Mouse (Mus musculus) heart, postnatal 0 days (tissue): ENCODE data around the gene Susd1. TPM values are rescaled to one million over a fixed set of nuclear protein-coding genes. Genes with fewer than 3 reads are reported as not detected.

ENCODE experiments used
- ATAC-seq: fragments of 200-750 bp; cut with Nextera tagmentation; 2 replicates; pipeline ENCODE4 v1.8.0; 2017; ENCODE audit warnings: low read depth, moderate number of reproducible peaks, moderate library complexity; ENCODE audit not compliant: insufficient read depth
- DNase-seq: peaks from one replicate; pipeline ENCODE4 v3.0.0-alpha.2; 2016; ENCODE audit warnings: low spot score
- H3K27ac ChIP-seq: fragments of 300-500 bp; sonication (generic); 2 replicates; pipeline ENCODE4 v1.5.1; 2014; ENCODE audit warnings: low read depth, mild to moderate bottlenecking
- H3K27me3 ChIP-seq: fragments of 300-500 bp; sonication (generic); 2 replicates; pipeline ENCODE4 v1.6.1; 2014; ENCODE audit warnings: low read length, mixed read lengths; ENCODE audit not compliant: control insufficient read depth, insufficient read depth
- H3K36me3 ChIP-seq: fragments of 300-500 bp; sonication (generic); replicated peaks from 2 replicates; pipeline ENCODE4 v1.6.1; 2014; ENCODE audit warnings: low read length, mixed read lengths; ENCODE audit not compliant: control insufficient read depth, insufficient read depth
- H3K4me1 ChIP-seq: fragments of 300-500 bp; sonication (generic); 2 replicates; pipeline ENCODE4 v1.6.1; 2014; ENCODE audit warnings: antibody characterized with exemption; ENCODE audit not compliant: control insufficient read depth, insufficient read depth
- H3K4me2 ChIP-seq: fragments of 300-500 bp; sonication (generic); 2 replicates; pipeline ENCODE4 v1.6.1; 2014; ENCODE audit warnings: low read depth, mild to moderate bottlenecking, low read length, moderate library complexity
- H3K4me3 ChIP-seq: fragments of 300-500 bp; sonication (generic); 2 replicates; pipeline ENCODE4 v1.5.1; 2014; ENCODE audit warnings: low read depth, low read length
- H3K9ac ChIP-seq: fragments of 300-500 bp; sonication (generic); replicated peaks from 2 replicates; pipeline ENCODE4 v1.6.1; 2014; ENCODE audit warnings: low read depth, low read length, mixed read lengths
- H3K9me3 ChIP-seq: fragments of 300-500 bp; sonication (generic); replicated peaks from 2 replicates; pipeline ENCODE4 v1.6.1; 2016; ENCODE audit warnings: low read length; ENCODE audit not compliant: control insufficient read depth
- CTCF ChIP-seq: IDR thresholded peaks from 2 replicates; pipeline ENCODE4 v1.5.1; 2016; ENCODE audit warnings: antibody characterized with exemption, control low read depth, low read depth
- EP300 ChIP-seq: IDR thresholded peaks from 2 replicates; pipeline ENCODE4 v1.6.1; 2016; ENCODE audit warnings: antibody characterized with exemption, low read depth
- WGBS: fragments of 180-500 bp; shearing (Covaris S2); extraction: QIAGEN DNeasy Blood & Tissue Kit; methylation state at CpG from one replicate; pipeline ENCODE4 v1.1.7; 2014; 5-methylcytosine and 5-hydroxymethylcytosine counted together
- polyA plus RNA-seq: library from polyadenylated mRNA; unstranded; fragments of >200 nt; fragmentation: Nextera tagmentation; extraction: Ambion mirVana; gene quantifications from 2 replicates; pipeline ENCODE4 v1.2.1, GENCODE M21; 2015
- total RNA-seq: library from RNA; depleted of rRNA; stranded (reverse); fragments of >200 nt; gene quantifications from 2 replicates; pipeline ENCODE4 v1.2.3, GENCODE M21; 2014; ENCODE audit warnings: low replicate concordance

Gene Susd1
- total and polyA plus RNA-seq, 2 experiments from 2014 or later = 2.1 to 6.2 TPM

DNA sequence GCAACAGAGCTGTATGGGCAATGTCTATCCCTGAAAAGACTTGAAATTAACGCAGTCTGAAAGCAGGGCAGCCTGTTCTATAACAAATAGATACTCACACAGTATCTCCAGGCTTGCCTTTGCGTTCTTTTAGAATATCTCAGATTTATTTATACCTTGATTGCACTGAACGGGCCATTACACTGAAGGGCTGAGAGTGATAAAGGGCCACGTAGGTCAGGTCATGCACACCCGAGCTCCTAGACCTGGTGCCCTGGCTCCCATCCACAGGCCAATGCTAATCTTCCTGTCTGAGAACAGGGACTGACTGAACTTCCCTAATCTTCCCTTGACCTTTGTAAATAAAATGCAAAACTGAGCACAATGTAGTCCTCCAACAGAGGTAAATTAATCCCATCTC, 106.3 kb downstream of the Susd1 start:
- Histone ChIP-seq H3K9me3 (no peaks in the 10 kb centered on the region), H3K9ac (no peak overlapping the region), H3K4me1 (peaks cover 33% of the 10 kb centered on the region), H3K27ac (peak overlapping the region; percentile 79), H3K4me3 (no peak overlapping the region), H3K36me3 (no peaks in the 10 kb centered on the region), H3K4me2 (no peak overlapping the region), H3K27me3 (no peaks in the 10 kb centered on the region)
- 37% methylated on average over 5 of the region's 5 CpGs for WGBS
- DNase-seq = no peak
- ATAC-seq = no peak
- no peak for TF ChIP-seq EP300
- no peak for TF ChIP-seq CTCF

- Histone ChIP-seq H3K4me2 (no peak overlapping the region; the same call in 1 of the 2 replicates), H3K4me3 (no peak overlapping the region), H3K9me3 (no peaks in the 10 kb centered on the region), H3K36me3 (no peaks in the 10 kb centered on the region), H3K4me1 (peaks cover 33% of the 10 kb centered on the region), H3K27me3 (no peaks in the 10 kb centered on the region), H3K27ac (peak overlapping the region; percentile 79), H3K9ac (no peak overlapping the region)
- WGBS = 39% methylated on average over 9 of the region's 9 CpGs
- DNase-seq = peak; percentile 47
- ATAC-seq = 0 out of 2 replicates have a peak, but pooled peaks have one; percentile 32
- TF ChIP-seq EP300 = no peak
These were observed 106.8 kb downstream of the Susd1 start for GRCm38 (mm10) chr4:59331633-59332032.

GRCm38 (mm10) chr4:59330961-59331604, 107.3 kb downstream of the Susd1 start:
- Histone ChIP-seq H3K36me3 (no peaks in the 10 kb centered on the region), H3K4me1 (peaks cover 31% of the 10 kb centered on the region), H3K9ac (no peak overlapping the region), H3K9me3 (no peaks in the 10 kb centered on the region), H3K27ac (peak overlapping the region; percentile 79), H3K4me2 (no peak overlapping the region; the same call in 1 of the 2 replicates), H3K4me3 (no peak overlapping the region), H3K27me3 (no peaks in the 10 kb centered on the region)
- ATAC-seq = no peak
- TF ChIP-seq CTCF = no peak
- no peak for DNase-seq
- 38% methylated on average over 10 of the region's 10 CpGs for WGBS

- TF ChIP-seq CTCF (no peak), EP300 (no peak)
- peak overlapping the region; percentile 77 for H3K27ac ChIP-seq
These were observed 108.8 kb downstream of the Susd1 start for GRCm38 (mm10) chr4:59329461-59330304.

GRCm38 (mm10) chr4:59328821-59329220, 109.6 kb downstream of the Susd1 start:
- no peak for ATAC-seq
- Histone ChIP-seq H3K4me3 (no peak overlapping the region), H3K9me3 (no peaks in the 10 kb centered on the region), H3K9ac (no peak overlapping the region), H3K4me1 (peaks cover 25% of the 10 kb centered on the region), H3K36me3 (no peaks in the 10 kb centered on the region), H3K27me3 (no peaks in the 10 kb centered on the region), H3K27ac (no peak overlapping the region), H3K4me2 (no peak overlapping the region)
- no peak for DNase-seq
- TF ChIP-seq EP300 (no peak), CTCF (no peak)
- 94% methylated on average over 7 of the region's 7 CpGs for WGBS

More at GRCm38 (mm10) chr4:59329461-59330304, 108.8 kb downstream of the Susd1 start:
- DNase-seq (peak; percentile 65), ATAC-seq (peak; percentile 72)
- Histone ChIP-seq H3K4me3 (no peak overlapping the region), H3K36me3 (no peaks in the 10 kb centered on the region), H3K9ac (no peak overlapping the region), H3K4me1 (peaks cover 22% of the 10 kb centered on the region), H3K27me3 (no peaks in the 10 kb centered on the region), H3K9me3 (no peaks in the 10 kb centered on the region), H3K4me2 (no peak overlapping the region)
- 49% methylated on average over 19 of the region's 19 CpGs for WGBS
